Mouse (Mus musculus) stomach, postnatal 0 days (tissue): ENCODE measurements around the gene Shc1.

ENCODE experiments used
- CTCF ChIP-seq: IDR thresholded peaks from 2 replicates; pipeline ENCODE4 v1.5.1; 2016; ENCODE audit warnings: antibody characterized with exemption, low read depth, mild to moderate bottlenecking, moderate library complexity
- EP300 ChIP-seq: optimal IDR thresholded peaks from 2 replicates; pipeline ENCODE3; 2016; ENCODE audit warnings: antibody characterized with exemption

GRCm38 (mm10) chr3:89390699-89391662 is 27.3 kb upstream of the Shc1 start:
- TF ChIP-seq CTCF (no peak), EP300 (no peak)
